Mouse (Mus musculus): ENCODE measurements around the gene Kcnt2.

GRCm38 (mm10) chr1:140304244-140304643, 58.3 kb downstream of the Kcnt2 start:
- TF ChIP-seq CTCF (IDR thresholded peaks at IDR 0.05; ENCODE audit: low read depth, low read length) (no peak), GATA2 (IDR thresholded peaks at IDR 0.05; ENCODE audit: borderline replicate concordance, low read depth, low read length) (no peak), GATA1 (IDR thresholded peaks at IDR 0.05; ENCODE audit: borderline replicate concordance, low read length) (no peak), POLR2AphosphoS5 (IDR thresholded peaks at IDR 0.05; ENCODE audit: insufficient replicate concordance, low read depth, low read length) (no peak)
